Mouse (Mus musculus): Measurements from ENCODE around the gene Ncln.

GRCm38 (mm10) chr10:81486496-81486895 lies 9.7 kb downstream of the Ncln start:
- no peak for TF ChIP-seq GATA1 (IDR thresholded peaks at IDR 0.05; ENCODE audit: borderline replicate concordance, low read length)
- TF ChIP-seq FLI1 (IDR thresholded peaks at IDR 0.05; ENCODE audit: low read length), result no peak

Data from megakaryocyte, embryonic 14.5 days (primary cell).